Mouse (Mus musculus): ENCODE results near the gene Upk3b. TPM values are rescaled to one million over a fixed set of nuclear protein-coding genes. Genes with fewer than 3 reads are reported as not detected.

Gene Upk3b
- total RNA-seq, 1 experiment from 2014 or later: not detected

DNA sequence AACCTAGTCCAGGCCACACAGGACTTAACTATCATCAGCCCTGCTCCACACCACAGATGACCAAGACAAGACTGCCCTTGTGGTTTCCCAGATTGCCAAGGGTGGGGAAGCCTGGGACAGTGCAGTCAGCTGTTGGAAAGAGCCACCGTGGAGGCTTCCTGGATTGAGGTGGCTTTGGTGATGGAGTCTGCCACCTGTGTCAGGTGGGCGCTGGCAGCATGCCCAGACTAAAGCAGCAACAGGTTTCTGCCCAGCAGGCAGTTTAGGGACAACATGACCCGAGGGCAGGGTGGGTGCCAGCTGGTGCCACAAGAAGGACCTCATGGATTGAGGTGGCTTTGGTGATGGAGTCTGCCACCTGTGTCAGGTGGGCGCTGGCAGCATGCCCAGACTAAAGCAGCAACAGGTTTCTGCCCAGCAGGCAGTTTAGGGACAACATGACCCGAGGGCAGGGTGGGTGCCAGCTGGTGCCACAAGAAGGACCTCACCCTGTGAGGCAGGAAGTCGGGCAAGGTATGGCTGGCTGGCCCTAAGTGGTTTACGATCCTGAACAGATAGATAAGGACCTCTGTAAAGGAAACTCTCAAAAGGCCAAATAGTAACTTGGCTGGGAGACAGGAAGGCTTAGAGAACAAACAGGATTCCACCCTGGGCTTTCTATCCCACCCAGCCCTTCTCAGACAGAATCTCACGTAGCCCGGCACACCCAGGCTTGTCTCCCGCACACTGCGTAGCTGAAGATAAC is 28.3 kb downstream of the Upk3b start:
- ATAC-seq (replicated peaks; ENCODE audit: low read depth, poor library complexity, severe bottlenecking): peak; percentile 65; the same call in 1 of the 2 replicates

DNA sequence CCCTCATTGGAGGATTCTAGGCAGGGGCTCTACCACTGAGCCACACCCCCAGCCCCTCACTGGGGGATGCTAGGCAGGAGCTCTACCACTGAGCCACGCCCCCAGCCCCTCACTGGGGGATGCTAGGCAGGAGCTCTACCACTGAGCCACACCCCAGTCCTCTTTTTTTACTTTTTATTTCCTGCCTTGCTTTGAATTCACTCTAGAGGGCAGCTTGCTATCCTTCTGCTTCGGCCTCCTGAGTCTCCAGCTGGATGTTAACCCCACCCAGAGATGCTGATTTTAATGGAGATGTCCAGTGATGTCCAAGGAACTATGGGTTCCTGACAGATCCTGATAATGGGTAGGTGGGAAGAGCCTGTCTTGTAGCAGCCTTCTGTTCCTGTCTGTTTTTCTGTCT is 31.1 kb downstream of the Upk3b start:
- ATAC-seq (replicated peaks; ENCODE audit: low read depth, poor library complexity, severe bottlenecking): no peak

DNA sequence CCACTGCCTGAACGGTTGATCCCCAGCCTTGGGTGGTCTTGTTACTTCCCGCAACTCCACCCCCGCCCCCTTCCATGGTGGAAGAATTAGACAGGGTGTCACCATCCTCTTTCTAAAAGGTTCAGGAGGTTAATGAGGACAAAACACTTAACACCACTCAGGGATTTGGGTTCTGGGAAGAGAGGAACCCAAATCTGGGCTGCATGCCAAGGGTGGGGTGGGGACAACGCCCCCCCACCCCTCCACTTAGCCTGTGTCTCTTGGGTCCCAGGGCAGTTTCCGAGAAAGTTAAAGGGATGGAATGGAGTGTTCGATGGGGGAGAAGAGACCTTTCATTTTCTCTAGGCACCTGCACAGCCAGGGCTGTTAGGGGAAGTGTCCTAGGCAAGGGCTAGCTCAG is 34.8 kb downstream of the Upk3b start:
- no peak for ATAC-seq (replicated peaks; ENCODE audit: low read depth, poor library complexity, severe bottlenecking)

DNA sequence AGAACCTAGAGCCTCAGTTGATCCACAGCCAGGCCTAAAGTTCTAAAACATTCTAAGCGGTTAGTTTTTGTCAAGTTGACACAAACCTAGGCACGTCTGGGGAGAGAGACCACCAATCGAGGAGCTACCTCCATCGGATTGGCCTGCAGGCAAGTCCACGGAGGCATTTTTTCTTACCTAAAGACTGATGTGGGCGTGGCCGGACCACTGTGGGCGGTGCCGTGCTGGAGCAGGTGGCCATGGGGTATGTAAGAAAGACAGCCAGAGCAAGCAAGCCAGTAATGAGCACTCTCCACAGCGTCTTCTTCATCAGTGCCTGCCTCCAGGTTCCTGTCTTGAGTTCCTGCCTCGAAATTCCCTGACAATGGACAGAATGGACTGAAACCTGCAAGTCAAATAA is 35.2 kb downstream of the Upk3b start:
- no peak for ATAC-seq (replicated peaks; ENCODE audit: low read depth, poor library complexity, severe bottlenecking)

DNA sequence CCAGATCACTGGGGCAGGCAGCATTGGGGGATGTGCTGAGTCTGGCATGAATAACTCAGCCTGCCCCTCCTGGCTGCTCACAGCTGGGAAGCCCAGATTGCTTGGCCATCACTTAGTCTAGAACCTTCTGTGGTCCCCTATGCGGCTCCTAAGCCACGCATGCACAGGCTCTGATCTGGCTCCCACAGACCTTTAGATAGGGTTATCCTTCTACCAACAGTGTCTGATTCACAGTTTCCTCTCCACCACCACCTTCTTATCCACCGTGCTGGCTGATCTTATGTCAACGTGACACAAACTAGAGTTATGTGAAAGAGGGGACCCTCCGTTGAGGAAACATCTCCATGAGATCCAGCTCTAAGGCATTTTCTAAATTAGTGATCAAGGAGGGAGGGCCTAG is 36.8 kb downstream of the Upk3b start:
- peak; percentile 23; the same call in 1 of the 2 replicates for ATAC-seq (replicated peaks; ENCODE audit: low read depth, poor library complexity, severe bottlenecking)

DNA sequence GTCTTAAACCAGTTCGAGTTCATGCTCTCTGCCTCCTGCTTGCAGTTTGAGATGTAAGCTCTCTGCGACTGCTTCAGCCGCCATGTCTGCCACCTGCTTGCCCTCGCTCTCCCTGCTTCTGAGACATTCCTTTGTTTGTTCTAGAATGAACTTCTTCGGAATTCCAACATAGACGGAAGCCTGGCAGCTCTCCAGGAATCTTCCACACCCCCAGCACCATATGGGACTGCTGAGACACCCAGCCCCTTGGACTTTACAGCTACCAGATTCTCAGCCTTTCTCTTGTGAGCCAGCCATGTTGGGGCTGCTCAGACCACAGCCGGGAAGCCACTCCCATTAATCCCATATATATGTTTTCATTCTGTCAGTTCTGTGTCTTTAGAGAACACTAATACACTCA is 38.0 kb downstream of the Upk3b start:
- no peak for ATAC-seq (replicated peaks; ENCODE audit: low read depth, poor library complexity, severe bottlenecking)

DNA sequence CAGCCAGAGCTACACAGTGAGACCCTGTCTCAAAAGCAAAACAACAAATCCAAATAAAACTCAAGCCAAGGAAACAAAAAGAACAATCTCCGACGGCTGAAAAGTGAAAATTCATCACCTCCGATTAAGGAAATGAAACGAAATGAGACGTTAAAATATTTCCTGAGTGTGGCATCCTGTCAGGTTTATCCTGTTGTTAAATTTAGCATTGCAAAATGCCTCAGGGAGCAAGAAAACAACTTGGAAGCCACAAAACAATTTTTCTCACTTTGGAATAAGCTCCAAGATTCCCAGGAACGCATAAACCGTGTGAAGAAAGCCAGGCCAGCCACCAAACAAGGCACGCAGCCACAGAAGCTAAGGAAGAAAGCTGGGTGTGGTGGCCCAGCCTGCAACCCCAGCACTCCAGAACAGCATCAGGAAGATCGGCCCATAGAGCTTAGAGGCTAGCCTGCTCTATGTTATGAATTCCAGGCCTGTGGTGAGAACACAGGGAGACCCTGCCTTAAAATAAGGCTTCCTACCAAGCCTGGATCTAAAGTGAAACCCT is 38.8 kb downstream of the Upk3b start:
- 0 out of 2 replicates have a peak, but pooled peaks have one; percentile 26 for ATAC-seq (replicated peaks; ENCODE audit: low read depth, poor library complexity, severe bottlenecking)

DNA sequence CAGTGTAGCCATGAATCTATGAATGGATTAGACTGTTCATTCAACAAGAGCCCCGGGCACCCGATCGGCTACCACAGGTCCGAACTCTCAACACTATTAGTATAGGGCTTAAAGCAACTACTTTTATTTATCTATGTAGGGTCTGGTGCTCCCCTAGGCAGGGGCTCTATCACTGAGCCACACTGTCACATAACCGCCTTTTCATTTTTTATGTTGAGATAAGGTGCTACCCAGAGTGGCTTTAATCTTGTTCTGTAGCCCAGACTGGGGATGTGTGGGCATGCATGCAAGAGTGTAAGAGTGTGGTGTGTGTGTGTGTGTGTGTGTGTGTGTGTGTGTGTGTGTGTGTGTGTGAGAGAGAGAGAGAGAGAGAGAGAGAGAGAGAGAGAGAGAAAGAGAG is 39.8 kb downstream of the Upk3b start:
- no peak for ATAC-seq (replicated peaks; ENCODE audit: low read depth, poor library complexity, severe bottlenecking)

DNA sequence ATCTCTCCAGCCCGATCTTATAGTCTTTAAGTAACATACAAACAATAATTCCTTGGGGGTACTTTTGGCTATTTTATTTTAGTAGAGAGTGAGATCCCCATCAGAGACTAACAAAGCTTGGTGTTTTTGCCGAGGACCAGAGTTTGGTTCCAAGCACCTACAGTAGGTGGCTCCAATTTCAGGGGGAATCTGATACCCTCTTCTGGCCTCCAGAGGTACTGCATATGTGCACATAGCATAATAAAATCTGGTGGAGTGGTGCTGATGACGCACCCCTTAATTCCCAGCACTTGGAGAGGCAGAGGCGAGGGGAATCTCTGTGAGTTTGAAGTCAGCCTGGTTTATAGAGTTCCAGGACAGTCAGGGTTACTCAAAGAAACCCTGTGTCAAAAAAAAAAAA is 44.0 kb downstream of the Upk3b start:
- ATAC-seq (replicated peaks; ENCODE audit: low read depth, poor library complexity, severe bottlenecking): no peak

DNA sequence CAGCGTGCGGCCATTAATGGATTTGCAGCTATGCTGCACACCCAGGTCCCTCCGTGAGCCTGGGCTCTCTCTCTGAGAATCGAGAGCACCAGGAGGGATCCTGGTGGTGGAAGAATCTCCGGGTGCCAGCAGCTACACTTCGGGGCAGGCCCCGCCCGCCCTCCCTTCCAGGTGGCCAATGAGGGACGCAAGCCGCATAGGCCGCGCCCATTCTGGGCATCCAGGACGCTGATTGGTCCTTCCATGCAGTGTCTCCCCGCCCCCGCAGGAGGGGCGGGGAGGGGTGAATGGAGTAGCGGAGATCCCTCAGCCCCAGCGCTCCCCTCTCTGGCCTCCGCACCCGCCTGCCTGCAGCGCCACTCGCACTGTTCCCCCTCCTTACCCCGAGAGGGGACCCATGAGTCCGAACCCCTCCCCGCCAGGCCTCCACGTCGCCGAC is 45.4 kb downstream of the Upk3b start, which contains the start of gene Rasa4:
Gene Rasa4 (plus strand): TSS at position 248 of the 439 bp plus-strand sequence.
- peak; percentile 96 for ATAC-seq (replicated peaks; ENCODE audit: low read depth, poor library complexity, severe bottlenecking)

DNA sequence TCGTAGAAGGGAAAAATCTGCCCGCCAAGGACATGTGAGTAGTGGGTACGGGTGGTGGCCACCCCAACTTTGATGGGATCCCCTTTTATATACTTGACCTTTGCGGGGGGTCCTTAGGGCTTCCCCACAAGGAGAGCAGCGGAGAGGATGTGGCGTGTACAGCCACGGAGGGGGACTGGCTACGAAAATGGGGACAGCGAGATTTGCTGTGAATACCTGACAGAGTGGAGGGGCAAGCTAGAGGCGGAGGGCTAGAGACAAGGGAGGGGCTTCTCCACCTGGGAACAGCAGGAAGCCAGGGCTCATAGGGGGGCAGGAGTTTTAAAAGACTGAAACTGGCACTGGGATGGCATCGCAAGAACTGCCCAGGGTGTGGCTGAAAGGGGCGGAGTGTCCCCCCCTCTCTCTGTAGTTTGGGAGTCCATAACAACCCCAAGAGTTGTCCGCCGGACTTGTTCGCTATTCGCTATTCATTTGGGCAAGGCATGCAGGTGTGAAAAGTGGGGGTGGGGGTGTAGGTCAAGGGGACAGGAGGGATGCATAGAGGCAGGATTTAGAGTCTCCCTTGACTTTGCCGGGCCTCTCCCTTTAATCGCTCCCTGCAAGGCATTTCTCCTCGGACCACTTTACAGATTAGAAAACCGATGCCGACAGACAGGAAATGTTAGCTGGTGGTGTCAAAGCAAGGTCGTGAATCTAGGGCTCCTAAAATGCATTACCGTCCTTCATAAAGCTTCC is 46.0 kb downstream of the Upk3b start:
- ATAC-seq (replicated peaks; ENCODE audit: low read depth, poor library complexity, severe bottlenecking): no peak

DNA sequence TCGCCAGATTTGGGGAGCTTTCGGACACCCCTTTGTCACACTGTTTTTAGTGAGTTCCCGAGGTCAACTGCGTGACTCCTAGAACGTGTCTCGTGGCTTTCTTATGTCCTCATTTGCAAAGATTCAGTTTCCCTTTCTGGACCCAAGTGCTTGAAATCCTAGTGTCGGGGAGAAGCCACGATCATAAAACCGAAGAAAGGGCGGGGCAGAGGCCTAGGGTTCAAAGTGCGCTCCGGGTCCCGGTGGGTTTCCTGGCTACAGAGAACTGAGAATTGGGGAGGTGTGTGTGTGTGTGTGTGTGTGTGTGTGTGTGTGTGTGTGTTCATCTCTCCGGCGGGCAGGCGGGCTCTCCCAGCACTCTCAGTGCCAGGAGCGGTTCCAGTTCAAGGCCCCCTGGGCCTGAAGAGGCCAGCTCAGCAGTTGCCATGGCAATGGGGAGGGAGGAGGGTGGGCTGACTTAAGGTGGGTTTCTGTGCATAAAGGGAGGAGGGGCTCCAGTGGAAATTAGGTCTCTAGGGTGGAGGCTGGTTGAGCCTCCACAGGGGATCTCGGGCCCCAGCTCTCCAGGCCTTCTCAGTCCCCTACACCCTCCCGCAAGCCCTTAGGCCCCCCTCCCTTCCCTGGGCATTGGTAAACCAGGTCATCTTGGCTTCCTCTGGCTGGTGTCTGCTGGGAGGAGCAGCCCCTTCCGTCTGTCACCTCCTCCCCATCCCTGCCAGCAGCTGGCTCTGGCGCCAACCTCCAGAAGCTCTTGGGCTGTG is 46.8 kb downstream of the Upk3b start:
- ATAC-seq (replicated peaks; ENCODE audit: low read depth, poor library complexity, severe bottlenecking): 0 out of 2 replicates have a peak, but pooled peaks have one; percentile 13

DNA sequence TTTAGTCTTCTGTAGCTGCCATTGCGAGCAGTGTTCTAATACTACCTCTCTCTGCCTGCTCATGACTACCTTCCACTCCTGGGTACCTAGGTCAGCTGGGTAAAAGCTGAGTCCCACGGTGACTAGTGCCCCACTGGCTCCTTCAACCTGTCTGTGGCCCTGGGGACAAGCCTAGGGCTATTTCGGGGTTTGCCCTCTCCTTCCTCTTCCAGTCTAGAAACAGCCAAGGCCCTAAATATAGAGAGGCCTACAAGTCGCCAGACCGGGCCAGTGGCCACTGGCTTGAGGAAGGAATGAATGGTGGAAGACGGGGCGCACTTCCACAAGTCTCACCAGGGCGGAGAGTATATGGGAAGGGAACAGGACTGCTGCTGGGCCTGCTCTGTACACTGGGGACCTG is 48.0 kb downstream of the Upk3b start:
- ATAC-seq (replicated peaks; ENCODE audit: low read depth, poor library complexity, severe bottlenecking): no peak

DNA sequence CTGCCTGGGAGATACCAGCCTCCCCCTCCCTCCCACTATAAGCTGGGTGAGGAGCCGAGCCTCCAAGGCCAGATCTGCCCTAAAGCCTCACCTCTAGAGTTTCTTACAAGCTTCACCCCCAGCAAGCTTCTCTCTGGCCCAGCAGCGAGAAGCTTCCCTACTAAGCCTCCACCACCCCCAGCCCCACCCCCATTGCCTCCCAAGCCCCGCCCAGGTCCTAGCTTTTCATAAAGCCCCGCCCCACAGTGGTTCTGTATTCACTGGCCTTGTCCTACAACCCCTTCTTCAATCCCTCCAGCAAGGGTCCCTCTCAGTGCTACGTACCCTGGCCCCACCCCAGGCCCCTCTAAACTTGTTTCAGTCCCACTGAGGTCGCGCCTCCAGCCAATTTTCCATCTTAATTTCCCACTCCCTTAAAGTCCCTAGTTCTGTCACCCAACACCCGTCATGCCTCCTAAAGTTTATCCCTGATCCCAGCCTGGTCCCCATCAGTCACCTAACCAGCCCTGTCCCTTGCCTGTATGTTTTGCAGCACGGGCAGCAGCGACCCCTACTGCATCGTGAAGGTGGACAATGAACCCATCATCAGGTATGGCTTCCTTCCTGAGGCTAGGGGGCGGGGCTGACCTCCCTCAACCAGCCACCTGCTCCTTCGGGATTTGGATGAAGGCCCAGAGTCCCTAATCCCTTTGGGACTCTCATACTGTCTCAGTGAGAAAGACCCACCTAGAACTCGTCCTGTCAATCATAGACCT is 50.7 kb downstream of the Upk3b start:
- ATAC-seq (replicated peaks; ENCODE audit: low read depth, poor library complexity, severe bottlenecking): no peak

DNA sequence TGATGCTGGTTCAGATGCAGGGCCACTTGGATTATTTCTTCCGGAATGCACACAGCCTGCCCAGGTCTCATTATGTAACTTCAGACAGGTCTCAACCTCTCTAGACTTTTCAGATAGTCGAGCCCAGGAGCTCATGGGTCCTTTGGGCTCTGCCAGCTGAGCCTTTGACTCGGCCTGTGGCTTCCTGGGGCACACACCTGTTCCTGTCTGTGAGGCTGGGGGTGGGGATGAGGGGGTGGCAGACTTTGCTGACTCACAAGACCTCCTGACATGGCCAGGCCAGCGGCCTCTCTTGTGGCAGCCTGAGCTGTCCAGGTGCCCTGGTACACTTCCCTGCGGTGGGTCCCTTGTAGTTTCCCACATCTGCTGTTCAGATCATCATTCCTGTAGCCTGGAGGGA is 53.6 kb downstream of the Upk3b start:
- ATAC-seq (replicated peaks; ENCODE audit: low read depth, poor library complexity, severe bottlenecking): no peak

DNA sequence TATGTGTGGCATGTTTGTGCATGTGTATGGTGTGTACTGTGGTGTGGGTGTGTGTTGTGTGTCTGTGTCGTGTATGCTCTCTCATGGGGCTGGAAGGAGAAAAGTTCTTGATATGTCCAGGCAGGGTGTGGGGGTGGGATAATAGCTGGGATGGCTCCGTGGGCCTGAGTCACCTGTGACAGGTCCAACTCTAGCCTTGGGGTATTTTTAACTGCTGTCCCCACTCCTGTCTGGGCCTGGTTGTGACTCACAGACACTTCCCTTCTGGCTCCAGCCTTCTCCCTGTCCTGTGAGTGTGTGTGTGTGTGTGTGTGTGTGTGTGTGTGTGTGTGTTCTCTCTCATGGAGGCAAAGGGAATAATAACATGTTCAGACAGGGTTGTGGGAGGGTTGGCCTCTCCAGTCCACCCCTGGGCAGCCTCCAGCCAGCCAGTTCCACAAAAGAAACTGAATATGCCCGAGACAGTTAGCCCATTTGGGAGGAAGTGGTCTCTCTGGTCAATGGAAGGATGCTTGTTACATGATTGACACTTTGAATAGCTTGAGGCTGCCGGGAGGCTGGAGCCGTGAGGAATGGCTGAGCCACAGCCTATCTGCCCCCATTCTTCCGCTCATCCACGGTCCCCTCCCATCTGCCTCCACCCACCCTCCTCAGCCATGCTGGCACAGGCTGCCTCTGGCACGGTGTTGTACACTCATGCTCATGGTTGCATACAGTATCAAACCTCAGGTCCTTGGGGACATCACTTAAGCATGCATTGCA is 56.1 kb downstream of the Upk3b start:
- ATAC-seq (replicated peaks; ENCODE audit: low read depth, poor library complexity, severe bottlenecking): peak; percentile 88

DNA sequence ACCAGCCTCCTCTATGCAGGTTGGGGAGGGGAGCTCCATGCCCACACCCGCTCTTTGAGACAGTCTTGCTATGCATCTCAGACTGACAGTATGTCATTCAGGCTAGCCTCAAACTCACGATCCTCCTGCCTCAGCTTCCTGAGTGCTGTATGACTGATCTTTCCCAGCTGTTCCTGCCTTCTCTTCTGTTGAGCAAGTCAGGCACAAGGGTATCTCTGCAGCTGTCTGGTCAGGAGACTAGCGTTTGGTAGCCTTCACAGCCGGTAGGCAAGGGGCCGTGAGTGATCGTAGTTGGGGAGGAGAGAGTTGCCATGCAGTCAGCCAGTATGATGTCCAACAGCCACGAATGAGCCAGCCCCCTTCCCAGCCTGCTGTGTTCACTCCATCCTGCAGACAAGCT is 56.8 kb downstream of the Upk3b start:
- no peak for ATAC-seq (replicated peaks; ENCODE audit: low read depth, poor library complexity, severe bottlenecking)
